Mouse (Mus musculus) ZHBTc4 (cell line): ENCODE measurements around the gene Emilin2.

Experiments
- DNase-seq: peaks from one replicate; pipeline ENCODE4 v3.0.0-alpha.2; 2011; ENCODE audit warnings: low read depth, low spot score

Emilin2 gene

GRCm38 (mm10) chr17:71265336-71266051 lies 46.3 kb downstream of the Emilin2 start:
- DNase-seq = no peak

GRCm38 (mm10) chr17:71264739-71265138 lies 47.0 kb downstream of the Emilin2 start:
- no peak for DNase-seq

- no peak for DNase-seq
These were observed 48.6 kb downstream of the Emilin2 start for GRCm38 (mm10) chr17:71263136-71263535.

GRCm38 (mm10) chr17:71260658-71261057 lies 51.1 kb downstream of the Emilin2 start:
- peak; percentile 52 for DNase-seq

- DNase-seq = peak; percentile 39
These were observed 52.1 kb downstream of the Emilin2 start for GRCm38 (mm10) chr17:71259727-71260126.

GRCm38 (mm10) chr17:71256806-71257536 lies 54.8 kb downstream of the Emilin2 start:
- no peak for DNase-seq

GRCm38 (mm10) chr17:71256068-71256615 lies 55.6 kb downstream of the Emilin2 start:
- peak; percentile 29 for DNase-seq

- DNase-seq = peak; percentile 56
These were observed 57.0 kb downstream of the Emilin2 start for GRCm38 (mm10) chr17:71254736-71255135.

GRCm38 (mm10) chr17:71254106-71254505 lies 57.7 kb downstream of the Emilin2 start:
- no peak for DNase-seq

GRCm38 (mm10) chr17:71253391-71253790 lies 58.4 kb downstream of the Emilin2 start:
- DNase-seq = no peak

- DNase-seq = no peak
These were observed 59.7 kb downstream of the Emilin2 start for GRCm38 (mm10) chr17:71252101-71252500.

- peak; percentile 15 for DNase-seq
These were observed 60.2 kb downstream of the Emilin2 start for GRCm38 (mm10) chr17:71251601-71252001.

- no peak for DNase-seq
These were observed 60.8 kb downstream of the Emilin2 start for GRCm38 (mm10) chr17:71250819-71251600.

GRCm38 (mm10) chr17:71250046-71250445 lies 61.7 kb downstream of the Emilin2 start:
- no peak for DNase-seq

GRCm38 (mm10) chr17:71248963-71249362 lies 62.8 kb downstream of the Emilin2 start:
- DNase-seq = no peak

GRCm38 (mm10) chr17:71246022-71246421 lies 65.8 kb downstream of the Emilin2 start:
- DNase-seq = no peak

- no peak for DNase-seq
These were observed 66.6 kb downstream of the Emilin2 start for GRCm38 (mm10) chr17:71245133-71245532.

- no peak for DNase-seq
These were observed 69.1 kb downstream of the Emilin2 start for GRCm38 (mm10) chr17:71242666-71243065.

GRCm38 (mm10) chr17:71240811-71241210 lies 71.0 kb downstream of the Emilin2 start:
- no peak for DNase-seq

GRCm38 (mm10) chr17:71238494-71238893 lies 73.3 kb downstream of the Emilin2 start:
- no peak for DNase-seq

GRCm38 (mm10) chr17:71235229-71235958 lies 76.4 kb downstream of the Emilin2 start:
- no peak for DNase-seq
